Mouse (Mus musculus) c-Kit-positive CD71-positive TER-119-positive erythroid progenitor cells, embryonic 14.5 days (primary cell): ENCODE data around the gene Gm28047.
"Not testable (repeated sequence)": the region's sequence is repeated elsewhere in the genome, so short reads cannot be mapped to it uniquely, and the experiment has no call there.

Source experiments
- DNase-seq: peaks from one replicate; pipeline ENCODE4 v3.0.0-alpha.2; 2013; ENCODE audit warnings: low spot score

The Gm28047 gene

DNA sequence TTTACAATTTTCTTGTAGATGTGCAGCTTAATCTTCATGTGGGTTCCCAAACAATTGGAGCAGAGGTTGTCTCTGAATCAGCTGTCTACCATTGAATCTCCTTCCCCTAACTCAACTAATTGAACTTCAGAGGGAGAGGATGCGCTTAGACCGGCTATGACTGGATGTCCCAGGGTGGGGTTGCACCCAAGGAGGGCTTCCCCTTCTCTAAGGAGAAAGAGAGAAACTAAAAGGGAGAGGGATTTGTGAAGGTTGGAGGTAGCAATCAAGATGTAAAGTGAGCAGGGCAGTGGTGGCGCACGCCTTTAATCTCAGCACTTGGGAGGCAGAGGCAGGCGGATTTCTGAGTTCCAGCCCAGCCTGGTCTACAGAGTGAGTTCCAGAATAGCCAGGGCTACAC is 5.4 kb downstream of the Gm28047 start:
- DNase-seq: no peak

DNA sequence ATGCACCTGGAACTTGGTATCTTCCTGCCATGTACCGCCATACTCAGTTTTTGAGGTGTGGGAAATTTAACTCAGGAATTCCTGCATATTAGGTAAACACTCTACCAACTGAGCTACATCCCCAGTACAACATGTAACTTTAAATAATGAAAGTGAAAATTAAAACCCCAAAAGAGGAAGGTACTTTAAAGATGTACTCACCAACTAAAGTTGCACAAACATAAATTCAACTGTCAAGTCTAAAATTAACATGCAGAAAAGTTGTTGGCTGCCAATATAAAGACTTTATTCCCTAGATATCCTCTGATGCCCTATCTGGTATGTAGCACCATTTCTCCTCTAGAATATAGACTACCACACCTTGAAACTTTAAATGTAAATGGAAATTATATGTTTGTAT is 7.2 kb downstream of the Gm28047 start:
- DNase-seq: no peak

DNA sequence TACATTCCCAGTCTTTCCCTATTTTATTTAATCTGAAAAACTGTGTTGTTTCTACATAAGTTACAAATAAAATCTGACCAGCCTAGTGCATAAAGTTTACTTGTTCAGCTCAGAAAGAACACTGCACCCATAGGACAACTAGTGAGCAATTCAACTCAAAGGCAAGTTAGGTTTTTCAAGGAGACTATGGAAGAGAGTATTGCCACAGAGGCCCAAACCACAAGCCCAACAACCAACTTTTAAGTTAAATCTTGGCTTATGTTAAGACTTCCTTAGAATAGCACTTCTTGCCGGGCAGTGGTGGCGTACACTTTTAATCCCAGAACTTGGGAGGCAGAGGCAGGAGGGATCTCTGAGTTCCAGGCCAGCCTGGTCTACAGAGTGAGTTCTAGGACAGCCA is 8.7 kb downstream of the Gm28047 start:
- no peak for DNase-seq

DNA sequence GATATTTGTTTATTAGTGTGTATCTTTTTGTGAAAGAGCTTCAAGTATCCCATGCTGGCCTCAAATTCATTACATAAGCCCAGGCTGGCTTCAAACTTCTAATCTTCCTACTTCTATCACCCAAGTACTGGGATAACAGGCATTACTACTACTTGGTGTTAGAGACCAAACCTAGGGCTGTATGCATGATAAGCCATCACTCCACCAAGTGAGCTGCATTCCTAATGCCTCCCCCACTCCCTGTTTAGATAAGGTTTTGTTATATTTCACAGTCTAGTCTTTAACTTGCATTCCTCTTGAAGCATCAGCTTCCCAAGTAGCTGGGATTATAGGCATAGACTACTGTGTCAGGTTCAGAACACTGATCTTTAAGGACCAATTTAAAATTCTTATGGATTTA is 10.6 kb downstream of the Gm28047 start:
- no peak for DNase-seq

DNA sequence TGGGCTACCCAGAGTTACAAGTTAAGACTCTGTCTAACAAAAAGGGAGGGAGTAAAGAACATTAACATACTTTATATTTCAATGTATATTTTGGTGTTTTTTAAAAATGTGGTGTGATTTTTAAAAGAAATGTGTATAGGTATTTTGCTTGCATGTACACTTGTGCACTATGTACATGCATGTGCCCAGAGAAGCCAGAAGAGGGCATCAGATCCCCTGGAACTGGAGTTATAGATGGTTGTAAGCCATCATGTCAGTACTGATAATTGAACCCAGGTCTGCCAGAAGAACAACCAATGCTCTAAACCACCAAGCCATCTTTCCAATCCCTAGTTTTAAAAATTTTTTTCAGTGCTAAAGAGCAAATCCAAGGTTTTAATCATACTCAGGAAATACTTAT is 11.9 kb downstream of the Gm28047 start:
- no peak for DNase-seq

DNA sequence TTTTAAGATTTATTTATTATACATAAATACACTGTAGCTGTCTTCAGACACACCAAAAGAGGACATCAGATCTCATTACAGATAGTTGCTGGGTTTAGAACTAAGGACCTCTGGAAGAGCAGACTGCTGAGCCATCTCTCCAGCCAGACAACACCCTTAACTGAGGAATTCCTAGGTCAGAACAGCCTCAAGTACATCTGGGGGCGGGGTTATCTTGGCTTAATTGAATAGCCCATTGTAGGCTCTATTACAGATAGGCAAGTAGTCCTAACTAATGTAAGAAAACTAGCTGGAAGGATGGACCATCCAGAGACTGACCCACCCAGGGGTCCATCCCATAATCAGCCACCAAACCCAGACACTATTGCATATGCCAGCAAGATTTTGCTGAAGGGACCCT is 16.3 kb downstream of the Gm28047 start:
- DNase-seq: not testable (repeated sequence)

DNA sequence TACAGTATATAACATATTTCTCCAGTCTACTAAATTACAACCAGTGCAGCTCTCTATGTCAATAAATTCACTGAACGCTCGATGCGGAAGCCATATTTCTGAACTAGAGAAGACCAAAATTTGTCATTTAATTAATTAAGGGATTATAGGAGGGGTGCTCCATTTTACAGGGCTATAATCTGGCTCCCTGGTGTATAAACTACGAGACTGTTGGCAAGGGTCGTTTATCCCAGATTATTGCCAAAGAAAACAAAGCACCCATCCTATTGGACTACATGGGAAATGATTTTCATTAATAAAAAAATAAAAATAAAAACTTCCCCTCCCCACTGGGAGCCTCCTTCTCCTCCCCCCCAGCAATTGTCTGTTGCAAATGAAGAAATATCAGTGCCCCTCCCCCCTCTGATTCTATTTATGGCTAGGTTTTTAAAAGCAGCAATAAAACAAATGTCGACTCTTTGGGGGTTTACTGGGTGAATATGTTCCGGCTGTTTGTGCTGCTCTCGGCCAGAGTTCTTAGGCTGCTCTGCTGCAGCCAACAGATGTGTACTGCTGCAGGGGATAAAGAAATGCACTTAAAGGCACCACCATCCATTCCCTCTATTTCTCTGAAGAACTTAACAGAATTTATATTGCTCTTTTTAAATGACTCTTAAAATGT is 30.7 kb downstream of the Gm28047 start:
- no peak for DNase-seq

DNA sequence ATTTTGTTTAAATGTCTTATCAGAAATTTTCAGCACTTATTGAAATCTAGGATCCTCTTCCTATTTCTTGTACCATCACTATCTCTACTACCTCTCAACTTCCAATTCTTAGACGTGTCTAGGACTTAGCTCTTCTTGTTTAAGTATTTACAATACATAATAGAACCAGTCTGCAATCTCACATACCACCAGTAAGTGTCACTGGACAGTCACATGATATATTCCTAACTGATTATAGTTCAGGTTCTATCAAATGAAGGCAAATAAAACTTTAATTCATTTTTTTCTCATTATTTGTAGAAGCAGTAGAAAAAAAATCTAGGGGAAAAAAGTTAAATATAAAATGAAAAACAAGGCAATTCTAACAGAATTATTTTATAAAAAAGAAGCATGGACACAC is 32.2 kb downstream of the Gm28047 start:
- DNase-seq: no peak

DNA sequence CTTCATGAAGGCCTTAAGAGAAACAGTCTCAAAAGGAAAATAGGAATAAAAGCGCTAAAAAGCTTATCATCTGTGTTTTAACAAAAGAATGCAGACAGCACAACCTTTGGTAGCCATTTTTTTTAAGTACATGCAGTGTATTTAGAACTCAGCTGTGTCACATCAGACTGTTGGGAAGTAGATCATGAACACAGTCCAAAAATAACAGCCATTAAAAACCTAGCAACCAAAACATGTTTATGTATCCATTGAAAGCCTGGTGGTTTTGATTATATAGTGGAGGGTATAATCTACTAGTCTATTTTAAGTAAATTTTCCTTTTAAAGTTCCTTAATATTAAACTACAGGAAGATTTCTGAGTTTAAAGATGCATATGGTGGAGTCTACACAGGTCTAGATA is 34.3 kb downstream of the Gm28047 start:
- DNase-seq: no peak

DNA sequence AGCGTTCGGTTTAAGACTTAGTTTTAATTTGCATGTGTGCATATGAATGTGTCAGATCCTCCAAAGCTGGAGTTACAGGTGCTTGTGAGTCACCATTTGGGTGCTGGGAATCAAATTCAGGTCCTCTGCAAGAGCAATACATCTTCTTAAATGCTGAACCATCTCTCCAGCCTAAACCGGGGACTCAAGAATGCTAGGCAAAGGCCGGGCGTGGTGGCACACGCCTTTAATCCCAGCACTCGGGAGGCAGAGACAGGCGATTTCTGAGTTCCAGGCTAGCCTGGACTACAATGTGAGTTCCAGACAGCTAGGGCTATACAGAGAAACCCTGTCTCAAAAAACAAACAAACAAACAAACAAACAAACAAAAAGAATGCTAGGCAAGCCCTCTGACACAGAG is 35.0 kb downstream of the Gm28047 start:
- no peak for DNase-seq

DNA sequence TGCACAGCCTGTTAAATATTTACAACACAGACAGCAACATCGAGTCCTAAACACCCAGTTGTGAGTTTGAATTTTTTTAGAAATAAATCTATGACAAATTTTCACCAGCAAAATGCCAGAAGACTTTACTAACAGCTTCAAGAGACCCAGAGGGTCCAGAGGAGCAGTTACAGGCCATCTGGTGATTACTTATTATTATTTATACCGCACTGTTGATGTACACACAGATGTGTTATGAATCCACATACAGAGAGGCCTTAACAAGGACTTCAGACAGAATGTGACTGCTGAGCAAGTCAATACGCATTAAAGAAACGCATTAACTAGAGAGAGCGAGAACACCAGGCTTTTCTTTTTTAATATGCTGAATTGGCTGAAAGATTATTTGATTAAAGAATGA is 39.4 kb downstream of the Gm28047 start:
- DNase-seq: no peak

DNA sequence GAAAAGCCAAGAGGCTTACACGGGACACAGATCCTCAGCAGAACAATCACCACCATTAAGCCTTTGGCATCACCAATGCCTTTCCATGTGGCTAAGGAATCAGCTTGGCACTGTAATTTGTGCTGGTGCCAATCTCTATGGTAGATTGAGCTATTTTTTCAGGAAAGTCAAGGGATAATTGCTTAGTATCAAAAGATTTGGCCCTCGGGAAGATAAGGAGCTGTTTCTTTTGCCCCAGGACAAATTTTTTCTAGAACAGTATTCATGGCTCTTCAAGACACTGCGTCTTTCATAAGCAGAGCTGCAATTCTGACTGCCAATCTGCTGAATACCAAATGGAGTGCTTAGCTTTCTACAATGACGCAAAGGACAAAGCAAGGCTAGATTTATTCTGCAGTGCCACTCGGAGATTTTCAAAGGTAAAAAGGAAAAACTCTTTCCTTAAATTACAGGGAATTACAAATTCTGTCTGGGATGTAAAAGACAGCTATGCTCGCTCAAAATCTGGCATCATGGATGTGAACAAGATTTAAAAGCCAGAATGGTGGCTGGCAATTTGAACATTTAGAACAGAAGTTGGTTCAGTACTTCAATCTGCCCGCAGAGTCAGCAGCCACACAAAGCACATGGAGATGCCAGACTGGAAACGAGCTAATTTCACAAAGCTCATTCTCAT is 41.0 kb downstream of the Gm28047 start:
- no peak for DNase-seq

DNA sequence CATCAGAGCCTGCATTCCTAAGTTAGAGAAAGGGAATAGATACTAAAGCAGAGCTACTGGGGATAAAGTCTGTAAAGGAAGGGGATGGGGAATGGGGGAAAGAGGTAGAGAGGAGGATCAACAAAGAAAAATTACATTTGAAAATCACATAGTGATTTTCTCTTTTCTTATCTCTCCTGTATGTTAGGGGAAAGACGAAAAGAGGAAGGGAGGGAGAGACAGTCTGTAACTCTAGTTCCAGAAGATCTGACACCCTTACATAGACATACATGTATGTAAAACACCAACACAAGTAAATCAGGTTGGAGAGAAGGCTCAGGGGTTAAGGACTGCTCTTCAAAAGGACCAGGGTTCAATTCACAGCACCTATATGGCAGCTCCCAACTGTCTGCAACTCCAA is 43.7 kb downstream of the Gm28047 start:
- DNase-seq: no peak

DNA sequence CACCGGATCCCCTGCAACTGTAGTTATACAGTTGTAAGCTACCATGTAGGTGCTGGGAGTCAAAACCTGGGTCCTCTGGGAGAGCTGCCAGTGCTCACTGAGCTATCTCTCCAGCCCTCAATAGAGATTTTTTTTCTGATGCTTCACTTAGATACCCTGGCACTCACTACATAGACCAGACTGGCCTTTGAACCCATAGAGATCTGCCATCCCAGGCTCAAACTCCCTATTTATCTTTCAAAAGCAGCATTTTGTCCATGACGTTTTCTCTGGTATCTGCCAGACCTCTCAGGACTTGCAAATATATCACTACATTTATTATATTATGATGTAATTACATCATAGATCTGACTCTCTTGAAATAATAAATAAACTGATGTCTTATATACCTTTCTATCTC is 46.5 kb downstream of the Gm28047 start:
- no peak for DNase-seq

DNA sequence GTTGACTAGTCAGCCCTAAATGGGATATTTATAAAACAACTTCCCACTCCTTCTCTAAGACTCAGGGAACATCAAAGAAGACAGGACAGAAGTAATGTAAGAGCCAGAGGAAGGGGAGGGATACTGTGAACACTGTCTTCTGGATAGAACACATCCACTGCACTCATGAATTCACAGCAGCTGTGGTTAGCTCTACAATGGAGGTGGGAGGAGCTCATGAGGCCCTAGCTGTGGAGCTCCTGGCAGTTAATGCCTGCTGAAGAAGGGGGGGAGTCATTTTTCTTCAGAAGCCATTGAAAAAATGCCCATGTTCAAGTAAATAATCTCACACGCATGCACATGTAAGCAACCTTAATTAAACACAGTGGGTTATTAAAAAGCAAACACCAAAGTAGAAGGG is 47.9 kb downstream of the Gm28047 start:
- DNase-seq: no peak

DNA sequence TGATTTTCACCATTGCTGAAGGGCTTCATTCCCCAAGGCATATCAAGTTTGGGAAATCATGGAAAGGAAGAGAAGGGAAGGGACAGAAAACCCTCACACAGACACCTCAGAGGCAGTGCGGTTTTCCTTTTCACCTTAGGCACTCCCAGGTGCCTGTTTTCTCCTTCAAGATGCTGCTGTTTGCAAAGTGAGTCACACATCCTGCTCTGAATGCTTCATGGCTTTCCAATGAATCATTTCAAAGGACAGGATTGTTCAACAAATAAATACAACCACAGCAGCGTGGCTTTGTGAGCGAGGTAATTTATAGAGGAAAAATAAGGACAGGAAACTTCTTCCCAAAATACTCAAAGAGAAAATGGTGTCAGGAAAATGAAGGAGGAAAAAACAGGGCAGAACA is 52.8 kb downstream of the Gm28047 start:
- DNase-seq: no peak

DNA sequence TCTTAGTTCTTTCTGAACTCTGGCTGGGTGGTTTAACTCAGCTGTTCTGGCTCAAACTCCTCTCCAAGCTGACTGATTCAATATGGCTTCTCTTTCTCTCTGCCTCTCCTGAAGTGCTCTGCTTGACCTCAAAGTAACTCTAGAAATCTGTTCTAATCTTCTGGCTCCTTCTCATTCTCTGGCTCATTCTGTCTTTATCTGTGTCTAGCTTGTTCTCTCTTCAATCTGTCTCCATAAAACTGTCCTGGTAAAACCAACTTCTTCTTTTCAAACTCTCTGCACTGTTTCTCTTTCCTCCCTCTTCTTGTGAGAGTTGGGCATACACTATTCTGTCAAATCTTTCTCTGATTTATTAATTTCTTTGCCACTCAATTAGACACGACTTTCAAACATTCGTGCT is 57.0 kb downstream of the Gm28047 start:
- no peak for DNase-seq

DNA sequence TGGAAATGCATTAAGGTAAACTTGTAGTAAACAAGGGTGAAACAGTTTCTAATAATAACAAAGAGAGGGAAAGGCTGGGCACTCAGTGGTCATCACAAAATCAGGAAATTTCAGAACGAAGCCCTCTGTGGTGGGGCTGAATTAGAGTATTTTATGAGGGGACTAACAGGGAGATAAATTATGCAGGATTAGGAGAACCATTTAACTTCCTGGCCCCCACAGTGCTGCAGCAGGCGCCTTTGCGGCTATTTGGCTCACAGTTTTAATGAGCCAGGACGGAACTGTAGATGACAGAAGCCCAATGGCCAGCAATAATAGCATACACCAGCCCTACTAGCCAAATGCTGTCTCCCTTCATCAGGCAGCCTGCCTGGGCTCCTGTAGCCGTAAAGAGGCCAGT is 61.2 kb downstream of the Gm28047 start:
- DNase-seq: no peak

DNA sequence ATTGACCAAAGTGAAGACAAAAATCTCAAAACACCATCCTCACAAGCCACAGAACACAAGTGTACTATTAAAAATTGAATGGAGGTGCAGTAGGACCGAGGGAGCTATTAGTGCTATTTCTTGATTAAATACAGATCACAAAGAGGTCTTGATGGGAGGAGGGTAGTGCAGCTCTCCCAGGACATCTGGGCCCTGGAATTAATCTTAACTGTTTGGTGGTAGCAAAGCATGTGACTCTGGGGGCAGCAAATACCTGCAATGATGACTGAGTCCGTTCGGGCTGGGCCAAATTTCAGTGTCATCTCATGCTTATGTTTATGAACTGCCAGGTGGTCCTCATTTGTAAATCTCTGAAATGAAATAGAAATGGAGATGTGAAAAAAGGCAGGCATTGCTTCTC is 61.8 kb downstream of the Gm28047 start:
- DNase-seq: no peak

DNA sequence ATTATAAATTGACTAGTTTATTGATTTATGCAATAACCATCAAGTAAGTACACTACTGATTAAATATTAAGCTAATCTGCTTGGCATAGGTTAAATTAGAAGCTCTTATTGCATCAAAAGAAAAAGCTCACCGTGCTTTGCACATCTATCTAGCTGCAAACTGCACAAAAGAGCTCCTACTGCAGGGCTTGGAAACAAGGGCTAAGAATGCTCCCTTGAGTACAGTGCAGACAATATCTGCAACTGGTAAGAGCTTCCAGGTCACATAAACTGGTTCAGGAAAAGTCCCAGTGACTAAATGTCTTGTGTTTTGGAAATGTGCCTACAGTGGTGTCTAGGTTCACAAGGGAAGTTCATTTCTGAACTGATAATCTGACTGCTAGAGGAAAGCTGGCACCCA is 62.4 kb downstream of the Gm28047 start:
- no peak for DNase-seq

DNA sequence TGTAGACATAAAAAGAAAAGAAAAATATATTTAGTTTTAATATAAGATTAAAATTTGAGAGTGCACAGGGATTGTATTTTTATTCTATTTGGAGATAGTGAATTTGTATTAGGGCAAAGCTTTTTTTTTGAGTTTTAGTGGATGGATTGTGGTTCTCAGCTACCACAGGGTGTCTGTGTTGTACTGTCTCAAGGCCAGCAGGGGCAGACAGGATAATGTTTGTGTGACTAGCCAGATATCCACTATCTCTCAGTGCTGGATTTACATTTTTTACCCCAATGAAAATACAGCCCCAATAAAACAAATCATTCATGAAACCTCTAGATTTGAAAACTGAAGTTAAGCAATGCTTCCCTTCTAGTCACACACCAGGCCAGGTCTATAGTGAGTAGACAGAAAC is 67.3 kb downstream of the Gm28047 start:
- DNase-seq: no peak

DNA sequence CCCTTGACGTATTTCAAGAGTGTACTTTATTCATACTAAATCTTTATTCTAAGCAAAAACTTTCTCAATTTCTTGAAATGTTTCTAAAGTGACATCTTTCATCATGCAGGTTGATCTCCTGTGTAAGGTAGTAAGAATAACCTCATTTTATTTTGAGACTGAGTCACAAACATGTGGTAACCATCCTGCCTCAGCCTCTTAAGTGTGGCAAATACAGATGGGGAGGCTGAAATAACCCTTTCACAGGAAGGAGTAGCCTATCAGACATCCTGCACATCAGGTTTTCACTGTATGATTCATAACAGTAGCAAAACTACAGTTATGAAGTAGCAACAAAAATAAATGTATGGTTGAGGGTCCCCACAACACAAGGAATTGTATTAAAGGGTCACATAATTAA is 69.3 kb downstream of the Gm28047 start:
- DNase-seq: no peak

DNA sequence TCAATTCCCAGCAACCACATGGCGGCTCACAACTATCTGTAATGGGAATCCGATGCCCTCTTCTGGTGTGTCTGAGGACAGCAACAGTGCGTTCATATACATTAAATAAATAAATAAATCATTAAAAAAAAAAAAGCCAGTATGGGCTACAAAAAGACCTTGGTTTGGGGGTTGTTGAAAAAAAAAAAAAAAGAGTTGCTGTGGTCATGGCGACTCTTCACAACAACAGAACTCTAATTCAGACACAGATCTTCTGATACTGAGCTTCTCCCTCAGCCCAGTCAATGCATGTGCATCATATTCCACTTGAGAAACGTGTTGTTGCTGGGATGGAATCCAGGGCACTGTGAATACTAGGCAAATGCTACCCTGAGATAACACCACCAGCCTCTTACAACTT is 72.3 kb downstream of the Gm28047 start:
- DNase-seq: no peak

DNA sequence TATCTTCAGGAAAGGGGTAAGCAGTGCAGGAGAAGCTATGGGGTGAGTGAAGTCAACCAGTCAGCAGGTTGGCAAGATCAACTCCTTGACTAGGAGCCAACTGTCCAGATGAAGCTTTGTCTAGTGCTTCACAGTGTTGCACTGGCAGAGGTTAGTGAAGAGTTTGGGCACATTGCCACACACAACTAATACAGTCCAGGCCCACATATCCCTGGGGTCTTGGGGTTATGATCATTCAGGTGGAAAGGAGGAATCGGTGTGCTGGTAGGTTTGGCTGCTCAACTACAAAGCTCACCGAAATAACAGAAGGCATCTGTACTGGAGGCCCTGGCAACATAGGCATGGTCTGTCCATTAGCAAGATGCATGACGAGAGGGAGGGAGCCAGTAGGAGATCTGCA is 77.4 kb downstream of the Gm28047 start:
- DNase-seq: no peak
